Mouse (Mus musculus): ENCODE data around the gene 1700001O22Rik. TPM values are rescaled to one million over a fixed set of nuclear protein-coding genes. Genes with fewer than 3 reads are reported as not detected.

Gene 1700001O22Rik
- 2.0 and 2.6 TPM in 2 replicates for polyA plus RNA-seq (2016; fragmentation: Nextera tagmentation; extraction: Ambion mirVana)

DNA sequence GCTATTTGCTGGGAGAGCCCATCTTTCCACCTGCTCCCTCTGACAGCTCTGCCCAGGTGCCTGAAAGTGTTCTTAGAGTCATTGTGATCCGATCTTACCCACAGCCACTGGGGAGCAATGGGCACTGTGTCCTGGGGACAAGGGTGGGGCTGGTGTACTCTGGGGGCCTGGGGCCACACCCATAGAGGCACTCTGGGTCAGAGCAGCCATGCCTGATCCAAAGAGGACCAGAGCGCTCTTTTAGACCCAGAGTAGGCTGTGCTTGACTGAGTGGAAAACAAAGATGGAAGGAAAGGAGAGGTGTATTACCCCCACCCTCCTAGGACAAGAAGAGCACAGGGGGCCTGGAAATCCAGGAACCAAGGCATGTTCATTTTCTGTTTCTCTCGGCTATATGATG, at the start of gene 1700001O22Rik:
Gene 1700001O22Rik, minus strand, starts transcription at position 58 of the 400 bp plus-strand sequence.
- no peak within 1 kb of the TSS for H3K4me2 ChIP-seq (replicated peaks)
- H3K9ac ChIP-seq: no peak within 1 kb of the TSS
- no peak for ATAC-seq (ENCODE audit: low FRiP score, low read depth)
- H3K4me3 ChIP-seq: no peak within 1 kb of the TSS
- no peaks in the 10 kb centered on the region for H3K36me3 ChIP-seq
- peaks cover 24% of the 10 kb centered on the region for H3K27me3 ChIP-seq (replicated peaks)
- no peaks in the 10 kb centered on the region for H3K9me3 ChIP-seq
- no peak within 1 kb of the TSS for H3K27ac ChIP-seq
- 88% methylated on average over 3 of the region's 3 CpGs for WGBS
- H3K4me1 ChIP-seq: peaks cover 19% of the 10 kb centered on the region

DNA sequence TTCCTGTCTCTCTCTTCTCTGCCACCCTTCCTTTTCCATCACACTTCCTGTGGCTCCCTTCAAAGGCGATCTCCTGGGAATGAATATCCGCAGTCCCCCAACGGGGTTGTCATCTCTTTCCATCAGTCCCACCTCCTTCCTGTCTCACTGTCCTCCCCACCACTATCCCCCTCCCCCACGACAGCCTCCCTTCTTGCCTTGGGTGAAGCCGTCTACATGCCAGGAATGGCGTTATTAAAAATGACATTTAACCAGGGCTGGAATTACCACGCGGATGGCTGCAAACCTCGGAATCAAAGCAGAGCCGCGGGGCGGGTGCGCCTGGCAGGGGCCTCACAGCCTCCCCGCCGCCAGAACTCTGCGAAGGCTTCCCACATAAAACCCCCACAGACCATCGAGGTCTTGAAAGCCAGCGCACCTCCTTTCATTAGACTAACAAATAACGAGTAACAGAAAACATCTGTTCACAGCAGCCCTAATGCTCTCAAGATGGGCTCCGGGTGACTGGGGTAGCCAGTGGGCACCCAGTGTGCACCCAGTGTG, 49.4 kb upstream of the 1700001O22Rik start:
- 40% methylated on average over 20 of the region's 20 CpGs for WGBS
- no peaks in the 10 kb centered on the region for H3K9me3 ChIP-seq
- H3K4me2 ChIP-seq (replicated peaks): no peak overlapping the region
- H3K9ac ChIP-seq: no peak overlapping the region; the same call in 1 of the 2 replicates
- ATAC-seq (ENCODE audit: low FRiP score, low read depth): no peak
- H3K27ac ChIP-seq: no peak overlapping the region
- H3K4me3 ChIP-seq: no peak overlapping the region
- peaks cover 8% of the 10 kb centered on the region; the same call in 1 of the 2 replicates for H3K27me3 ChIP-seq (replicated peaks)
- H3K4me1 ChIP-seq: peaks cover 10% of the 10 kb centered on the region; the same call in 1 of the 2 replicates
- no peaks in the 10 kb centered on the region for H3K36me3 ChIP-seq

DNA sequence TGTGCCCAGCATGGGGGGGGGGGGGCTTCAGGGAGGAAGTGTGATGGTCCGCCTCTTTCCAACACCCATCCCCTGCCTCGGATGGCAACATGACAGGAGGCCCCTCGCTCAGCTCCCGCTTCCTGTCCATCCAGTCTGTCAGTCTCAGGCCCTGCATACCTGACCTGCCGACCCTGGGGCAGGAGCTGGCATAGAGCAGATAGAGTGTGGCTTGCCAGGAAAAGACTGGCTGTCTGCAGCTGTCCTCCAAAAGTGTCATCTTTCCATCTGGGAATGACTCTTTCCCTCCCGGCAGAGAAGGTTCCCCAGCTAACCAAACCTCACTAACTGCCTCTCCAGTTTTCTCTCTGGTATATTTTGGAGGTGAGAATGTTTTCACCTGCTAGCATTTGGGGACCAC, 47.1 kb upstream of the 1700001O22Rik start:
- peaks cover 11% of the 10 kb centered on the region for H3K4me1 ChIP-seq
- no peak for ATAC-seq (ENCODE audit: low FRiP score, low read depth)
- no peak overlapping the region for H3K27ac ChIP-seq
- peaks cover 26% of the 10 kb centered on the region for H3K27me3 ChIP-seq (replicated peaks)
- H3K9me3 ChIP-seq: no peaks in the 10 kb centered on the region
- H3K4me2 ChIP-seq (replicated peaks): no peak overlapping the region
- H3K36me3 ChIP-seq: no peaks in the 10 kb centered on the region
- no peak overlapping the region for H3K4me3 ChIP-seq
- H3K9ac ChIP-seq: no peak overlapping the region
- 64% methylated on average over 6 of the region's 6 CpGs for WGBS

DNA sequence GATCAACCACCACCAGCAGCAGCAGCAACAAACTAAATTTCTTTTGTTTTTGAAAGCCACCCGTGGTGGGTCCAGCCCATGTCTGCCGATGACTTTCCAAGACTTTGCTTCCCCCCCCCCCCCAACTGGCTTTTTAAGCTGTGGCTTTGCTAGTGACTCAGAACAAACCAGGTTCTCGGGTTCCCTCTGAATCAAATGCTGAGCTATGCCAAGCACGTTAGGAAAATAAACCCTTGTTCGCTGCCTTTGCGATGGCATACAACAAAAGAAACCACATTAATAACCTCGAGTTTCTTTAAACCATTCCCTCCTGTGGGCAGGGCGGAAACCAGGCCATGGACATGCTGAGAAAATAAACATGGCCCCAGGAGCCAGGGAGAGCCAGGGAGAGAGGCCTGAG, 44.7 kb upstream of the 1700001O22Rik start:
- 55% methylated on average over 8 of the region's 8 CpGs for WGBS
- Histone ChIP-seq H3K4me3 (no peak overlapping the region), H3K4me1 (peaks cover 16% of the 10 kb centered on the region), H3K4me2 (replicated peaks) (no peak overlapping the region), H3K9me3 (no peaks in the 10 kb centered on the region), H3K27ac (no peak overlapping the region), H3K36me3 (no peaks in the 10 kb centered on the region), H3K9ac (no peak overlapping the region), H3K27me3 (replicated peaks) (peaks cover 43% of the 10 kb centered on the region)
- ATAC-seq (ENCODE audit: low FRiP score, low read depth): no peak

DNA sequence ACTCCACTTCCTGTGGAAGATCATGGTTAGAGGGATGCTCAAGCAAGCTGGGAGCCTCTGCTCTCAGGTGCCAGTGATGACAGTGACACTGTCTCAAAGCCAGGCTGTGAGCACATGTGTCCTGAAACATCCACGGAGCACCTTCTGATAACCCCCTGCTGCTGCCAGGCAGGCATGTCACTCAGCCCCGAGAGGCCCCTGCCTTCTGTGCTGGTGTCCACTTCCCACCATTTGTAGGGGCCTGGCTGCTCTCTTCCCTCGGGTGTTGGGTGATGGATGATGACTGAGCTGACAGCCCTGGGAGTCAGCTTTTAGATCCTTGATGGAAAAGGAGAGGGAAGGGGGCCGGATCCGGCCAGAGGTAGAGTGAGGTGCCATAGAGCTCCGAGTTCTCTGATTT, 43.3 kb upstream of the 1700001O22Rik start:
- Histone ChIP-seq H3K9me3 (no peaks in the 10 kb centered on the region), H3K27ac (no peak overlapping the region), H3K27me3 (replicated peaks) (peaks cover 39% of the 10 kb centered on the region), H3K9ac (no peak overlapping the region), H3K4me2 (replicated peaks) (peak overlapping the region; percentile 89), H3K4me3 (no peak overlapping the region), H3K36me3 (no peaks in the 10 kb centered on the region), H3K4me1 (peaks cover 11% of the 10 kb centered on the region)
- WGBS: 22% methylated on average over 6 of the region's 6 CpGs
- ATAC-seq (ENCODE audit: low FRiP score, low read depth): no peak

DNA sequence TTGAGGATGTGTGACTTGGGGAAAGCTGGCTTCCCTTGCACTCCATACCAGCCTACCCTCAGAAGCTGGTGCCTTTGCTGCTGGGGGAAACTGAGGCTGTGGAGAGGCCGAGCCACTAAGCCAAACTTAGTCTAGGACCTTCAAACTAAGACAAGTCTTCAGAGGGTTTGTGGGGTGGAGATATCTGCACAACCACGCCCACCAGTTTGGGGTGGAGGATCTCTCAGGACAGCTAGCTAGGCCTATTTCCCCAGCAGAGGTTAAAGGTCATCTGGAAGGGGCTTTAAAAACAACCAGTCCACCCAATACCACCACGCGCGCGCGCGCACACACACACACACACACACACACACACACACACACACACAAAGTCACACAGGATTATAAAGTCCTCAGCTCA, 42.8 kb upstream of the 1700001O22Rik start:
- Histone ChIP-seq H3K9me3 (no peaks in the 10 kb centered on the region), H3K27ac (no peak overlapping the region), H3K4me3 (peak overlapping the region; percentile 51), H3K27me3 (replicated peaks) (peaks cover 39% of the 10 kb centered on the region), H3K9ac (no peak overlapping the region), H3K4me1 (peaks cover 11% of the 10 kb centered on the region), H3K4me2 (replicated peaks) (peak overlapping the region; percentile 89), H3K36me3 (no peaks in the 10 kb centered on the region)
- 83% methylated on average over 8 of the region's 8 CpGs for WGBS
- ATAC-seq (ENCODE audit: low FRiP score, low read depth): no peak

DNA sequence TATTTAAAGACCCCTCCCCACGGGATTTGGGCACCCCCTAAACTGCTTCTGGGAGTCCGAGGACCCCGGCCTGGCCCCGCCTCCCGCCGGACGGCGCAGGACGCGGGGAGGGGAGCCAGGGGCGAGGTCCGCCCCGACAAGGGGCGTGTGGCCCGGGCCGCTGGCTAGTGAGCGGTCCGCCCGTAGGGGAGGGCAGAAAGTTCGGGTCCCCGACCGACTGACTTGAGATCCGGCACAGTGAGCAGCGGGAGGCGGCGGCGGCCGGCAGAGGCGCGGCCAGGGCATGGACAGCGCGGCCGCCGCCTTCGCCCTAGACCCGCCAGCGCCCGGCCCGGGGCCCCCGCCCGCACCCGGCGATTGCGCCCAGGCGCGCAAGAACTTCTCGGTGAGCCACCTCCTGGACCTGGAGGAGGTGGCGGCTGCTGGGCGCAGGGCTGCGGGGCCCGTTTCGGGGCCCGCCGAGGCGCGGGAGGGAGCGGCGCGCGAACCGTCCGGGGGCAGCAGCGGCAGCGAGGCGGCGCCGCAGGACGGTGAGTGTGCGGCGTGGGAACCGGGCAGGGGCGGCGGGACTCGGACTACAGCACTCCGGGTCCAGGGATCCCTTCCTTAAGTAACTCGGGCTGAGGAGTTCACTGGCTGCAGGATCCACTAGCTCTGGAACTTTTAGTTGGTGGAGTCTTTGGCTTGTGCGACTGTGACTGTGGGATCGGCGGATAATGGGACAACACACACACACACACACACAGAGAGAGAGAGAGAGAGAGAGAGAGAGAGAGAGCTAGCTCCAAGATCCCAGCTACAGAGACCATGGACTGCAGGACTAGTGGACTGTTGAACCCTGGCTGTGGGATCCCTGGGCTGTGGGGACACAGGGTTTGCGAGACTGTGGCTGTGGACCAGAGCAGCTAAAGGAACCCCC, 42.0 kb upstream of the 1700001O22Rik start:
- ATAC-seq (ENCODE audit: low FRiP score, low read depth): no peak
- Histone ChIP-seq H3K36me3 (no peaks in the 10 kb centered on the region), H3K4me1 (peaks cover 11% of the 10 kb centered on the region), H3K4me2 (replicated peaks) (peak overlapping the region; percentile 89), H3K9ac (peak overlapping the region; percentile 58), H3K27me3 (replicated peaks) (peaks cover 39% of the 10 kb centered on the region), H3K4me3 (peak overlapping the region; percentile 51), H3K27ac (no peak overlapping the region), H3K9me3 (no peaks in the 10 kb centered on the region)
- WGBS: 2% methylated on average over 80 of the region's 80 CpGs

DNA sequence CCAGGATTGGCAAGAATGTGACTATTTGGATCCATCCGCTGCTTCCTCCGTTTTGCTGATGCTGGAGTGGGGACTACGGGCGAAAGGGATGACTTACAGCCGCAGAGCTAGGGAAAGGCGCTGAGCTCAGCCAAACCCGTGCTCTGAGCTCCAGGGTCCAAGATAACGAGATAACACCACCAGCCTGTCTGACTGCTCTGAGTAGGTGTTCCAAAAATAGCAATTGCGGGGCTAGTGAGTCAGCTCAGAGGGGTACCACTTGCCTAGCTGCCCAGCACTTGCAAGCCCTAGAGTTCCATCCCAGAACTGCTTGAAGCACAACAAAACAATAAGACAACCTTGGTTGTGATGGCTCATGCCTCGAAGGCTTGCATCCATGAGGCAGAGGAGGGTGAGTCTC, 39.2 kb upstream of the 1700001O22Rik start:
- no peak overlapping the region for H3K4me2 ChIP-seq (replicated peaks)
- H3K27ac ChIP-seq: no peak overlapping the region

DNA sequence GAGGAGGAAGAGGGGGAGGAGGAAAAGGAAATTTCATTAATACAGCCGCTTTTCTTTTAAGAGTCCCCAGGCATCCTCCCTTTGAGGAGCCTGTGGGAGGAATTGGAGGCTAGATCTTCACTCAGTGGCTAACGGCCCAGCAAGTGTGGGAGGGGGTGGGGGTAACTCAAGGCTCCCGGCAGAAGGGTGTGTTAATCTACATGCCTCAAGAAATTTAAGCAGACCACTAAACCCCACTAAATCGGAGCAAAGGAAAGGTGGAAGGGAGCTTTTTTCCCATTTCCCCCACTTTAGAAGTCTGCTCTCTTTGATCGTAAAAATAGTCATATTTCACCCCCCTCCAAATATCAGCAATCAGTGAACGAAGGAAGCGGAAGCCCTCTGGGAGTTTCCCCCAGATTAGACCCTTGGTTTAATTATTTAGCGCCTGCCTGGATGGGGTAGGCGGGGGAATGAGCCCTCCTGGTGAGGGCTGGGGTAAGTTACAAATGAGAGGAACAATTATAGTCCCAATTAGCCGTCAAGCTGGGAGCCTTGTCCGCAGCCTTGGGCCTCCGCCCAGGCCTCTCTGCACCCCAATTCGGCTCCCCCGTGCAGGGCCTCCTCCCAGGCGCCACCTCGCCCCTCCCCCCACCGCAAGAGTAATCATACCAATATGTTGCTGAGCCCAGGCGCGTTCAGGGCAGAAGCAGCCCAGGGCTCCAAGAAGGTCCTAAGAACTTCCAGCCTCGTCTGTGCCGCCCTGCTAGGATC, 33.0 kb upstream of the 1700001O22Rik start:
- Histone ChIP-seq H3K27me3 (replicated peaks) (peaks cover 9% of the 10 kb centered on the region; the same call in 1 of the 2 replicates), H3K36me3 (no peaks in the 10 kb centered on the region), H3K4me2 (replicated peaks) (peak overlapping the region; percentile 33), H3K9me3 (no peaks in the 10 kb centered on the region), H3K27ac (no peak overlapping the region; the same call in 1 of the 2 replicates), H3K4me3 (no peak overlapping the region), H3K4me1 (peaks cover 5% of the 10 kb centered on the region), H3K9ac (no peak overlapping the region)
- WGBS: 8% methylated on average over 21 of the region's 21 CpGs
- no peak for ATAC-seq (ENCODE audit: low FRiP score, low read depth)

More for the DNA sequence above, 39.2 kb upstream of the 1700001O22Rik start:
- H3K27me3 ChIP-seq (replicated peaks): peaks cover 42% of the 10 kb centered on the region
- no peaks in the 10 kb centered on the region for H3K36me3 ChIP-seq
- ATAC-seq (ENCODE audit: low FRiP score, low read depth): no peak
- H3K9me3 ChIP-seq: no peaks in the 10 kb centered on the region
- peaks cover 7% of the 10 kb centered on the region for H3K4me1 ChIP-seq
- no peak overlapping the region for H3K9ac ChIP-seq
- H3K4me3 ChIP-seq: no peak overlapping the region
- 66% methylated on average over 10 of the region's 10 CpGs for WGBS

DNA sequence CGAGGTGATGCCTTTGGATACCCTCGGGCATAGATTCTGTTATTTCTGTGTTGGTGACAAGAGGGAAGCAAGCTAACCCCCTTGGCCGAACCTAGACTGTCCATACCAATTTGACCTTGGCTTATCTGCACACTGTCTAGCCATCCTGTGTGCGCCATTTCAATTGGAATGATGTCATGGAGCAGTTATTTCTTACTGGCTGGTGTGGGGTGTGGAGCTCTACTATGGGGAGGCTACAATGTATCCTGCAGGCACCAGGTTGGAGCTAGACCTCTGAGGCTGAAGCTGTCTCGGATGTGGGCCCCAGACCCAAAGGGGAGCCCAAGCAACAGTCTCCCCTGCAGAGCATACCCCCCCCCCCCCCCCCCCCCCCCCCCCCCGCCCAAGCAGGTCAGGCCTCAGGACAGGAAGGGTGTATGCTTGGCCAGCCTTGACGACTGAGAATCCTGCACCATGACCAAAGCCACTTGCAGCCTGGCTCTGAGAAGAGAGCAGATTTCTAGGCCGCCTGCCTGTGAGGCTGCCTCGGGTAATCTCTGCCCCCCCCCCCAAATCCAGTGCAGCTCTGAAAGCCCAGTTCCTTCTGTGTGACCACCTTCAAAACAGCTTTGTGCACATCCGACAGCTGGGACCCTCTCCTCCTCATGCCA, 31.0 kb upstream of the 1700001O22Rik start, which contains the start of gene Prrx2:
Gene Prrx2, plus strand, starts transcription at position 600 of the 650 bp plus-strand sequence.
- Histone ChIP-seq H3K27me3 (replicated peaks) (0 out of 2 replicates have a peak, but pooled peaks cover 9% of the 10 kb centered on the region), H3K36me3 (no peaks in the 10 kb centered on the region), H3K9ac (no peak within 1 kb of the TSS), H3K27ac (no peak within 1 kb of the TSS), H3K4me3 (no peak within 1 kb of the TSS), H3K4me2 (replicated peaks) (no peak within 1 kb of the TSS), H3K4me1 (peaks cover 5% of the 10 kb centered on the region), H3K9me3 (no peaks in the 10 kb centered on the region)
- no peak for ATAC-seq (ENCODE audit: low FRiP score, low read depth)
- 68% methylated on average over 9 of the region's 10 CpGs for WGBS

DNA sequence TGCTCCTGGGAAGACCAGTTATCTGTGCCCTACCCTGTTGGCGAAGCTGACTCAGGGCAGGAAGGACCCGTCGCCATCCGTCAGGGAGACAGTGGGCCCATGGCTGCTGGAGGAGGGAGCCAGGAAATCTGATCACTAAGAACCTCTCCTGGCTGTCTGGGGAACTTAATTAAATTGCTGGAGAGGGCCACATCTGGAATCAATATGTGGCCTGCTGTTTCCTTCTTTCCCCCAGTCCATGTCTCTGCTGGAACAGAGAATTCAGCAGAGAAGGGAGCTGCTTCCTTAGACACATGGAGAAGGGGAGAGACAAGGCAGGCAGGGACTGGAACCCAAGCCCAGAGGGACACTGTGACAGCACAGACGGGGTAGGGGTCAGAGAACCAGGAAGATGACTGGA, 30.2 kb upstream of the 1700001O22Rik start:
- Histone ChIP-seq H3K4me1 (peaks cover 5% of the 10 kb centered on the region), H3K27ac (no peak overlapping the region), H3K9ac (no peak overlapping the region), H3K4me3 (no peak overlapping the region), H3K36me3 (no peaks in the 10 kb centered on the region), H3K27me3 (replicated peaks) (0 out of 2 replicates have a peak, but pooled peaks cover 9% of the 10 kb centered on the region), H3K9me3 (no peaks in the 10 kb centered on the region), H3K4me2 (replicated peaks) (no peak overlapping the region)
- no peak for ATAC-seq (ENCODE audit: low FRiP score, low read depth)
- 60% methylated on average over 5 of the region's 5 CpGs for WGBS

Measured in neural tube, embryonic 12.5 days (tissue).